Mouse (Mus musculus): ENCODE results near the gene Bnc1. TPM values are rescaled to one million over a fixed set of nuclear protein-coding genes. Genes with fewer than 3 reads are reported as not detected.

Bnc1 gene
- total and polyA plus RNA-seq, 3 experiments = 0.11 TPM; not detected in 2

GRCm38 (mm10) chr7:81945398-81945797 is 46.7 kb downstream of the Bnc1 start:
- ATAC-seq (ENCODE audit: extremely low read depth, insufficient number of reproducible peaks, low FRiP score, poor library complexity, severe bottlenecking) = no peak
- no peak for TF ChIP-seq GATA1 (IDR thresholded peaks at IDR 0.05; ENCODE audit: borderline replicate concordance, low read length)
- no peak for TF ChIP-seq POLR2AphosphoS5 (IDR thresholded peaks at IDR 0.05; ENCODE audit: insufficient replicate concordance, low read depth, low read length)
- TF ChIP-seq TAL1 (conservative IDR thresholded peaks at IDR 0.05; ENCODE audit: low read depth, low read length) = no peak
- TF ChIP-seq GATA2 (IDR thresholded peaks at IDR 0.05; ENCODE audit: borderline replicate concordance, low read depth, low read length) = no peak
- no peak for TF ChIP-seq CTCF (IDR thresholded peaks at IDR 0.05; ENCODE audit: low read depth, low read length)
- Histone ChIP-seq H3K36me3 (replicated peaks) (no peaks in the 10 kb centered on the region), H3K27me3 (ENCODE audit: insufficient read depth, low read length) (no peaks in the 10 kb centered on the region), H3K4me1 (ENCODE audit: insufficient read depth, low read depth, low read length) (no peaks in the 10 kb centered on the region), H3K4me3 (ENCODE audit: low read depth, low read length) (no peak overlapping the region), H3K9me3 (replicated peaks) (no peaks in the 10 kb centered on the region)
- no peak for DNase-seq (ENCODE audit: low spot score)

- DNase-seq (ENCODE audit: low spot score) (no peak), ATAC-seq (ENCODE audit: extremely low read depth, insufficient number of reproducible peaks, low FRiP score, poor library complexity, severe bottlenecking) (no peak)
- H3K27me3 ChIP-seq (ENCODE audit: insufficient read depth, low read length) = no peaks in the 10 kb centered on the region; the same call in 1 of the 2 replicates
- no peak overlapping the region for H3K4me3 ChIP-seq (ENCODE audit: low read depth, low read length)
- no peaks in the 10 kb centered on the region for H3K4me1 ChIP-seq (ENCODE audit: insufficient read depth, low read depth, low read length)
- H3K36me3 ChIP-seq (replicated peaks) = no peaks in the 10 kb centered on the region
- H3K9me3 ChIP-seq (replicated peaks) = peaks cover 18% of the 10 kb centered on the region
- no peak for TF ChIP-seq CTCF (IDR thresholded peaks at IDR 0.05; ENCODE audit: low read depth, low read length)
- no peak for TF ChIP-seq TAL1 (conservative IDR thresholded peaks at IDR 0.05; ENCODE audit: low read depth, low read length)
- no peak for TF ChIP-seq POLR2AphosphoS5 (IDR thresholded peaks at IDR 0.05; ENCODE audit: insufficient replicate concordance, low read depth, low read length)
- TF ChIP-seq GATA1 (IDR thresholded peaks at IDR 0.05; ENCODE audit: borderline replicate concordance, low read length) = no peak
- TF ChIP-seq GATA2 (IDR thresholded peaks at IDR 0.05; ENCODE audit: borderline replicate concordance, low read depth, low read length) = no peak
These were observed 57.3 kb downstream of the Bnc1 start for GRCm38 (mm10) chr7:81934806-81935205.

GRCm38 (mm10) chr7:81934267-81934745 is 57.8 kb downstream of the Bnc1 start, which contains the start of gene Hdgfl3:
Gene Hdgfl3, minus strand, starts transcription at chr7:81934473.
- H3K9me3 ChIP-seq (replicated peaks) = peaks cover 18% of the 10 kb centered on the region
- TF ChIP-seq CTCF (IDR thresholded peaks at IDR 0.05; ENCODE audit: low read depth, low read length) (no peak), POLR2AphosphoS5 (IDR thresholded peaks at IDR 0.05; ENCODE audit: insufficient replicate concordance, low read depth, low read length) (no peak)
- H3K36me3 ChIP-seq (replicated peaks) = no peaks in the 10 kb centered on the region
- no peak within 1 kb of the TSS; the same call in 1 of the 2 replicates for H3K4me3 ChIP-seq (ENCODE audit: low read depth, low read length)
- no peaks in the 10 kb centered on the region; the same call in 1 of the 2 replicates for H3K27me3 ChIP-seq (ENCODE audit: insufficient read depth, low read length)
- ATAC-seq (ENCODE audit: extremely low read depth, insufficient number of reproducible peaks, low FRiP score, poor library complexity, severe bottlenecking) (no peak), DNase-seq (ENCODE audit: low spot score) (no peak)
- no peaks in the 10 kb centered on the region for H3K4me1 ChIP-seq (ENCODE audit: insufficient read depth, low read depth, low read length)

GRCm38 (mm10) chr7:81933601-81934266 is 58.4 kb downstream of the Bnc1 start:
- DNase-seq (ENCODE audit: low spot score) = no peak
- no peak for ATAC-seq (ENCODE audit: extremely low read depth, insufficient number of reproducible peaks, low FRiP score, poor library complexity, severe bottlenecking)
- no peaks in the 10 kb centered on the region for H3K36me3 ChIP-seq (replicated peaks)
- no peaks in the 10 kb centered on the region for H3K4me1 ChIP-seq (ENCODE audit: insufficient read depth, low read depth, low read length)
- no peak for TF ChIP-seq POLR2AphosphoS5 (IDR thresholded peaks at IDR 0.05; ENCODE audit: insufficient replicate concordance, low read depth, low read length)
- no peak for TF ChIP-seq GATA2 (IDR thresholded peaks at IDR 0.05; ENCODE audit: borderline replicate concordance, low read depth, low read length)
- no peak for TF ChIP-seq CTCF (IDR thresholded peaks at IDR 0.05; ENCODE audit: low read depth, low read length)
- no peak for TF ChIP-seq TAL1 (conservative IDR thresholded peaks at IDR 0.05; ENCODE audit: low read depth, low read length)
- TF ChIP-seq GATA1 (IDR thresholded peaks at IDR 0.05; ENCODE audit: borderline replicate concordance, low read length) = no peak
- H3K27me3 ChIP-seq (ENCODE audit: insufficient read depth, low read length) = no peaks in the 10 kb centered on the region; the same call in 1 of the 2 replicates
- peaks cover 18% of the 10 kb centered on the region for H3K9me3 ChIP-seq (replicated peaks)
- H3K4me3 ChIP-seq (ENCODE audit: low read depth, low read length) = no peak overlapping the region; the same call in 1 of the 2 replicates

DNA sequence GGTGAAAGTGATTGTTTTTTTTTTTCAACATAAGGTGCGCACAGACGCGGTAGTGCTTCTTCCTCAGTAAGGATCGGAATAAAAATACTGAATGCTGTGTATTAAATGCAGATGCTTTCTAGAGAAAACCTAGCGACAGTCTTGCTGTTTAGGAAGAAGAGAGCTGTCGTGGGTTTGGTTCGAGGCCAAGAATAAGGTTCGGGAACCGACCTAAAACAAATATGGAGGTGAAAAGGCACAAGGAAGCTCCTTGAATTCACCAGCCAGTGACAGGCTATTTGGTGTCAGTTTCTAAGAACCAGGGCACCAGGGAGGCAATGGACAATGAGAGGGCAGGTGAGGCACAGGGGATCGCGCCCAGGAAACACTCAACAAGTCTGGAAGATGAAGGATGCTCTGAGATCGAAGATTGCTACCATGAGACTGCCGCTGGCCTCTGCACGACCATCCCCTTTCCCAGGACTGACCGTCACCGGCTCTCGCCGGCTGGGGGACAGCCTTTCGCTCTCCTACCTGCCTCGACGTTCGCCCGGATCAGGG is 59.0 kb downstream of the Bnc1 start:
- no peaks in the 10 kb centered on the region for H3K36me3 ChIP-seq (replicated peaks)
- peaks cover 18% of the 10 kb centered on the region for H3K9me3 ChIP-seq (replicated peaks)
- DNase-seq (ENCODE audit: low spot score) (no peak), ATAC-seq (ENCODE audit: extremely low read depth, insufficient number of reproducible peaks, low FRiP score, poor library complexity, severe bottlenecking) (no peak)
- H3K4me3 ChIP-seq (ENCODE audit: low read depth, low read length) = no peak overlapping the region
- no peaks in the 10 kb centered on the region for H3K4me1 ChIP-seq (ENCODE audit: insufficient read depth, low read depth, low read length)
- H3K27me3 ChIP-seq (ENCODE audit: insufficient read depth, low read length) = no peaks in the 10 kb centered on the region; the same call in 1 of the 2 replicates
- TF ChIP-seq GATA1 (IDR thresholded peaks at IDR 0.05; ENCODE audit: borderline replicate concordance, low read length) = no peak
- no peak for TF ChIP-seq POLR2AphosphoS5 (IDR thresholded peaks at IDR 0.05; ENCODE audit: insufficient replicate concordance, low read depth, low read length)
- TF ChIP-seq CTCF (IDR thresholded peaks at IDR 0.05; ENCODE audit: low read depth, low read length) = no peak
- no peak for TF ChIP-seq TAL1 (conservative IDR thresholded peaks at IDR 0.05; ENCODE audit: low read depth, low read length)
- no peak for TF ChIP-seq GATA2 (IDR thresholded peaks at IDR 0.05; ENCODE audit: borderline replicate concordance, low read depth, low read length)

DNA sequence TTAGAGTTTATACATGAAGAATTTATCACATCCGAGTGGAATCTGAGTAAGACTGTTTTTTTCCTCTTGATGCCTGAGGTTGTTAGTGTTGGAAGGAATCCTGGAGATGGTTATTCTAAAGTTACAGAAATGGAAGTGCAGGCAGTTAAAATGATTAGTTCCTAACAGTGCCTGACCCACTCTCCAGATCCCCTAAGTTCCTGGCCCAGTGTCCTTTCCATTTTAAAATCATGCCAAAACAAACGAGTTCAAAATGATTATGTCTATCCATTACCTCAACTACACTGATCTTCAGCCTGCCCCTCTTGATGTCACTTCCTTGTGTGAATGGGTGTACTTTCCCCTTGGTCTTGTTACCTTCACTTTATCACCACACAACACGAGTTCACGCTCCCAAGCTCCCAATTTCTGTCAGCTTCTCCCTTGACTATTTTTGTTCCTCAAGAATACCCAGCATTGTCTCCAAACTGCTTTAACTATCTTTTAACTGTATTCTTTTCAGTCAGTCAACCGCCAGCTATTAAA is 59.5 kb downstream of the Bnc1 start:
- Histone ChIP-seq H3K9me3 (replicated peaks) (peaks cover 18% of the 10 kb centered on the region), H3K27me3 (ENCODE audit: insufficient read depth, low read length) (no peaks in the 10 kb centered on the region; the same call in 1 of the 2 replicates), H3K36me3 (replicated peaks) (no peaks in the 10 kb centered on the region), H3K4me1 (ENCODE audit: insufficient read depth, low read depth, low read length) (no peaks in the 10 kb centered on the region), H3K4me3 (ENCODE audit: low read depth, low read length) (no peak overlapping the region)
- DNase-seq (ENCODE audit: low spot score) (no peak), ATAC-seq (ENCODE audit: extremely low read depth, insufficient number of reproducible peaks, low FRiP score, poor library complexity, severe bottlenecking) (no peak)
- no peak for TF ChIP-seq POLR2AphosphoS5 (IDR thresholded peaks at IDR 0.05; ENCODE audit: insufficient replicate concordance, low read depth, low read length)
- no peak for TF ChIP-seq GATA1 (IDR thresholded peaks at IDR 0.05; ENCODE audit: borderline replicate concordance, low read length)
- no peak for TF ChIP-seq GATA2 (IDR thresholded peaks at IDR 0.05; ENCODE audit: borderline replicate concordance, low read depth, low read length)
- no peak for TF ChIP-seq CTCF (IDR thresholded peaks at IDR 0.05; ENCODE audit: low read depth, low read length)
- no peak for TF ChIP-seq TAL1 (conservative IDR thresholded peaks at IDR 0.05; ENCODE audit: low read depth, low read length)
